Mouse (Mus musculus) kidney, postnatal 14 days (tissue): ENCODE measurements around the gene Fgfr2.

Source experiments
- DNase-seq: peaks from one replicate; pipeline ENCODE4 v3.0.0; 2022; ENCODE audit warnings: mixed read lengths

Gene Fgfr2

GRCm38 (mm10) chr7:130803251-130803825 is 2319.8 kb downstream of the Fgfr2 start:
- no peak for DNase-seq

- no peak for DNase-seq
Measured at GRCm38 (mm10) chr7:130801811-130802210, 2321.3 kb downstream of the Fgfr2 start.

GRCm38 (mm10) chr7:130800681-130801080 is 2322.5 kb downstream of the Fgfr2 start:
- DNase-seq = no peak

- DNase-seq = peak; percentile 23
Measured at GRCm38 (mm10) chr7:130799418-130799817, 2323.7 kb downstream of the Fgfr2 start.

- no peak for DNase-seq
Measured at GRCm38 (mm10) chr7:130797524-130797923, 2325.6 kb downstream of the Fgfr2 start.

- DNase-seq = no peak
Measured at GRCm38 (mm10) chr7:130796786-130797185, 2326.4 kb downstream of the Fgfr2 start.

- DNase-seq = no peak
Measured at GRCm38 (mm10) chr7:130793671-130794070, 2329.5 kb downstream of the Fgfr2 start.

GRCm38 (mm10) chr7:130789456-130789855 is 2333.7 kb downstream of the Fgfr2 start:
- no peak for DNase-seq

- no peak for DNase-seq
Measured at GRCm38 (mm10) chr7:130788950-130789349, 2334.2 kb downstream of the Fgfr2 start.

- no peak for DNase-seq
Measured at GRCm38 (mm10) chr7:130787537-130787936, 2335.6 kb downstream of the Fgfr2 start.

GRCm38 (mm10) chr7:130786708-130787107 is 2336.4 kb downstream of the Fgfr2 start:
- DNase-seq = no peak

GRCm38 (mm10) chr7:130785923-130786575 is 2337.1 kb downstream of the Fgfr2 start:
- DNase-seq = peak; percentile 87

GRCm38 (mm10) chr7:130782501-130783050 is 2340.6 kb downstream of the Fgfr2 start:
- DNase-seq = no peak

GRCm38 (mm10) chr7:130780866-130781419 is 2342.2 kb downstream of the Fgfr2 start:
- DNase-seq = no peak

- no peak for DNase-seq
Measured at GRCm38 (mm10) chr7:130773914-130774630, 2349.1 kb downstream of the Fgfr2 start, which contains the start of gene Btbd16. Gene Btbd16 (plus strand): TSS chr7:130774069.

- peak; percentile 53 for DNase-seq
Measured at GRCm38 (mm10) chr7:130773171-130773830, 2349.8 kb downstream of the Fgfr2 start.

- peak; percentile 84 for DNase-seq
Measured at GRCm38 (mm10) chr7:130770707-130771106, 2352.4 kb downstream of the Fgfr2 start.

- DNase-seq = no peak
Measured at GRCm38 (mm10) chr7:130768151-130768550, 2355.0 kb downstream of the Fgfr2 start.

- DNase-seq = no peak
Measured at GRCm38 (mm10) chr7:130766411-130767170, 2356.6 kb downstream of the Fgfr2 start.

- no peak for DNase-seq
Measured at GRCm38 (mm10) chr7:130764160-130764559, 2359.0 kb downstream of the Fgfr2 start.

- DNase-seq = peak; percentile 77
Measured at GRCm38 (mm10) chr7:130762071-130762897, 2360.9 kb downstream of the Fgfr2 start.
